Mouse (Mus musculus) limb, embryonic 11.5 days (tissue): ENCODE measurements around the gene Trpm3. TPM values are rescaled to one million over a fixed set of nuclear protein-coding genes. Genes with fewer than 3 reads are reported as not detected.

Source experiments
- ATAC-seq: fragments of 200-750 bp; cut with Nextera tagmentation; 2 replicates; pipeline ENCODE4 v1.8.0; 2017; ENCODE audit warnings: low read depth; ENCODE audit not compliant: insufficient number of reproducible peaks, low FRiP score, low TSS enrichment
- DNase-seq: peaks from one replicate; pipeline ENCODE4 v3.0.0-alpha.2; 2015; ENCODE audit warnings: low spot score
- H3K27ac ChIP-seq: fragments of 300-500 bp; sonication (generic); replicated peaks from 2 replicates; pipeline ENCODE4 v1.5.1; 2014; ENCODE audit warnings: low read depth, mild to moderate bottlenecking, low read length
- H3K27me3 ChIP-seq: fragments of 300-500 bp; sonication (generic); 2 replicates; pipeline ENCODE4 v1.6.1; 2014; ENCODE audit warnings: mild to moderate bottlenecking, low read length, mixed read lengths; ENCODE audit not compliant: control insufficient read depth, insufficient read depth
- H3K36me3 ChIP-seq: fragments of 300-500 bp; sonication (generic); 2 replicates; pipeline ENCODE4 v1.6.1; 2014; ENCODE audit warnings: mild to moderate bottlenecking, low read length, moderate library complexity, mixed read lengths; ENCODE audit not compliant: control insufficient read depth, insufficient read depth
- H3K4me1 ChIP-seq: fragments of 300-500 bp; sonication (generic); 2 replicates; pipeline ENCODE4 v1.6.1; 2014; ENCODE audit warnings: low read length, mixed read lengths; ENCODE audit not compliant: control insufficient read depth, insufficient read depth
- H3K4me2 ChIP-seq: fragments of 300-500 bp; sonication (generic); 2 replicates; pipeline ENCODE4 v1.6.1; 2014; ENCODE audit warnings: low read depth, mild to moderate bottlenecking, moderate library complexity; ENCODE audit not compliant: severe bottlenecking
- H3K4me3 ChIP-seq: fragments of 300-500 bp; sonication (generic); 2 replicates; pipeline ENCODE4 v1.5.1; 2014; ENCODE audit warnings: low read depth, low read length
- H3K9ac ChIP-seq: fragments of 300-500 bp; sonication (generic); 2 replicates; pipeline ENCODE4 v1.6.1; 2014; ENCODE audit warnings: mild to moderate bottlenecking, low read length
- H3K9me3 ChIP-seq: fragments of 300-500 bp; sonication (generic); 2 replicates; pipeline ENCODE4 v1.6.1; 2016; ENCODE audit warnings: low read length; ENCODE audit not compliant: control insufficient read depth
- WGBS: fragments of 180-500 bp; shearing (Covaris S2); extraction: QIAGEN DNeasy Blood & Tissue Kit; methylation state at CpG from one replicate; pipeline ENCODE4 v1.1.7; 2014; 5-methylcytosine and 5-hydroxymethylcytosine counted together
- polyA plus RNA-seq: library from polyadenylated mRNA; unstranded; fragments of >200 nt; fragmentation: Nextera tagmentation; extraction: Ambion mirVana; gene quantifications from 2 replicates; pipeline ENCODE4 v1.2.1, GENCODE M21; 2014

The Trpm3 gene
- polyA plus RNA-seq, 1 experiment from 2014 or later: 1.7 TPM

DNA sequence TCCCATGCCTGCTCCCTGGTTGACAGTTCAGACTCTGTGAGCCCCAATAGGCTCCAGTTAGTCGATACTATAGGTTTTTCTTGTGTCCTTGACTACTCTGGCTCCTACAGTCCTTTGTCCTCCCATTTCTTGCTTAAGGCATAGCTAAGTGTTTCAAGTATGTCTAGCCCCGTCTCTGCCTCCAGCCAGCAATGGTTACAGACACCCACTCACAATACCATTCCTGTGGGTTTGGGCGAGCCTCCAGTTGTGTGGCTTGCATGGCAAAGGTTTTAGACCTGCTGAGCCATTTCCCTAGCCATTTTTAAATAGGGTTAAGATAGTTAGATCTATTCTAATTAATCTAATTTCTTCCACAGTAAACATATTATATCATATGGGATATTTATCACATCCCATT lies 145.8 kb downstream of the Trpm3 start:
- no peak overlapping the region for H3K9ac ChIP-seq
- DNase-seq (no peak), ATAC-seq (no peak)
- H3K4me1 ChIP-seq: no peaks in the 10 kb centered on the region
- no peaks in the 10 kb centered on the region for H3K36me3 ChIP-seq
- no peak overlapping the region for H3K4me3 ChIP-seq
- no peak overlapping the region for H3K4me2 ChIP-seq
- 87% methylated on average over 3 of the region's 3 CpGs for WGBS
- H3K27me3 ChIP-seq: no peaks in the 10 kb centered on the region
- no peak overlapping the region for H3K27ac ChIP-seq
- H3K9me3 ChIP-seq: no peaks in the 10 kb centered on the region

- H3K4me3 ChIP-seq: no peak overlapping the region
- DNase-seq (no peak), ATAC-seq (no peak)
- no peaks in the 10 kb centered on the region for H3K36me3 ChIP-seq
- H3K9me3 ChIP-seq: no peaks in the 10 kb centered on the region
- no peaks in the 10 kb centered on the region for H3K4me1 ChIP-seq
- no peak overlapping the region for H3K4me2 ChIP-seq
- no peak overlapping the region for H3K27ac ChIP-seq
- H3K27me3 ChIP-seq: no peaks in the 10 kb centered on the region
- 90% methylated on average over 6 of the region's 6 CpGs for WGBS
- no peak overlapping the region for H3K9ac ChIP-seq
Observed at GRCm38 (mm10) chr19:22292671-22293070, 153.8 kb downstream of the Trpm3 start.

GRCm38 (mm10) chr19:22300906-22301305 lies 162.1 kb downstream of the Trpm3 start:
- no peak for ATAC-seq
- Histone ChIP-seq H3K27ac (no peak overlapping the region), H3K4me1 (0 out of 2 replicates have a peak, but pooled peaks cover 2% of the 10 kb centered on the region), H3K27me3 (no peaks in the 10 kb centered on the region), H3K4me2 (no peak overlapping the region), H3K9me3 (no peaks in the 10 kb centered on the region), H3K9ac (no peak overlapping the region), H3K36me3 (no peaks in the 10 kb centered on the region), H3K4me3 (no peak overlapping the region)
- no peak for DNase-seq
- 64% methylated on average over 2 of the region's 2 CpGs for WGBS

- Histone ChIP-seq H3K27ac (no peak overlapping the region), H3K9ac (no peak overlapping the region), H3K4me3 (no peak overlapping the region), H3K4me1 (0 out of 2 replicates have a peak, but pooled peaks cover 2% of the 10 kb centered on the region), H3K27me3 (no peaks in the 10 kb centered on the region), H3K9me3 (no peaks in the 10 kb centered on the region), H3K4me2 (no peak overlapping the region; the same call in 1 of the 2 replicates), H3K36me3 (no peaks in the 10 kb centered on the region)
- no peak for ATAC-seq
- no peak for DNase-seq
- 22% methylated on average over 17 of the region's 17 CpGs for WGBS
Observed at GRCm38 (mm10) chr19:22303021-22303951, 164.4 kb downstream of the Trpm3 start.

GRCm38 (mm10) chr19:22303952-22304655 lies 165.3 kb downstream of the Trpm3 start:
- ATAC-seq (no peak; the same call in 1 of the 2 replicates), DNase-seq (peak; percentile 93)
- H3K4me3 ChIP-seq: 0 out of 2 replicates have a peak overlapping the region, but pooled peaks have one; percentile 14
- 0 out of 2 replicates have a peak, but pooled peaks cover 2% of the 10 kb centered on the region for H3K4me1 ChIP-seq
- H3K27me3 ChIP-seq: no peaks in the 10 kb centered on the region
- no peaks in the 10 kb centered on the region for H3K9me3 ChIP-seq
- H3K9ac ChIP-seq: no peak overlapping the region
- no peaks in the 10 kb centered on the region for H3K36me3 ChIP-seq
- peak overlapping the region; percentile 39; the same call in 1 of the 2 replicates for H3K4me2 ChIP-seq
- no peak overlapping the region for H3K27ac ChIP-seq
- 4% methylated on average over 16 of the region's 18 CpGs for WGBS

GRCm38 (mm10) chr19:22308081-22308480 lies 169.2 kb downstream of the Trpm3 start:
- Histone ChIP-seq H3K27ac (no peak overlapping the region), H3K9ac (no peak overlapping the region), H3K4me2 (no peak overlapping the region), H3K27me3 (no peaks in the 10 kb centered on the region), H3K4me3 (no peak overlapping the region), H3K4me1 (0 out of 2 replicates have a peak, but pooled peaks cover 2% of the 10 kb centered on the region), H3K36me3 (no peaks in the 10 kb centered on the region), H3K9me3 (no peaks in the 10 kb centered on the region)
- WGBS: 91% methylated on average over 2 of the region's 2 CpGs
- ATAC-seq: no peak
- no peak for DNase-seq

GRCm38 (mm10) chr19:22317306-22317705 lies 178.5 kb downstream of the Trpm3 start:
- ATAC-seq (no peak), DNase-seq (no peak)
- no peak overlapping the region for H3K9ac ChIP-seq
- H3K9me3 ChIP-seq: no peaks in the 10 kb centered on the region
- no peak overlapping the region for H3K4me2 ChIP-seq
- H3K27me3 ChIP-seq: no peaks in the 10 kb centered on the region
- no peak overlapping the region for H3K27ac ChIP-seq
- H3K4me1 ChIP-seq: no peaks in the 10 kb centered on the region
- 93% methylated on average over 4 of the region's 4 CpGs for WGBS
- H3K36me3 ChIP-seq: no peaks in the 10 kb centered on the region
- no peak overlapping the region for H3K4me3 ChIP-seq

DNA sequence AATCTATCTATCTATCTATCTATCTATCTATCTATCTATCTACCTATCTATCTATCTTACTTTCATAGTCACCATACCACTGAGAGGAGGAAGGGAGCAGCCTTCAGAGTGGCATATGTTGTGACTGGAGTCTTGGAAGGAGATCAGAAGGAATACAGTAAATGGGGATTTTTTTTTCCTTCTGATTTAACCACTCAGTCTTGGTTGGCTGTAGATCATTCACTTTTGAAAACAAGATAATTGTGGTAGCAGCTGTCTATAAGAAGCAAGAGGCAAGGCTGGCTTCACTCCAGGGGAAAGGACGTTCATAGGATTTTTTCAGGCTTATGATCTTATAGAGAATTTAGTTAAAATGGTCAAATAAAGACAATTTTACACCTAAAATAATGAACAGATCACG lies 188.0 kb downstream of the Trpm3 start:
- 86% methylated on average over 2 of the region's 2 CpGs for WGBS
- no peaks in the 10 kb centered on the region for H3K27me3 ChIP-seq
- H3K4me2 ChIP-seq: no peak overlapping the region
- H3K4me3 ChIP-seq: no peak overlapping the region
- DNase-seq (no peak), ATAC-seq (no peak)
- H3K9ac ChIP-seq: no peak overlapping the region
- H3K9me3 ChIP-seq: no peaks in the 10 kb centered on the region
- no peaks in the 10 kb centered on the region for H3K4me1 ChIP-seq
- H3K27ac ChIP-seq: no peak overlapping the region
- H3K36me3 ChIP-seq: no peaks in the 10 kb centered on the region
